Mouse (Mus musculus): ENCODE measurements around the gene Mns1.

The Mns1 gene

GRCm38 (mm10) chr9:72492194-72492565, 54.4 kb downstream of the Mns1 start, which contains the start of gene Tex9:
Gene Tex9, minus strand, starts transcription at chr9:72492212.
- H3K4me3 ChIP-seq (replicated peaks; ENCODE audit: low read length) = peak within 1 kb of the TSS; percentile 93
- peaks cover 36% of the 10 kb centered on the region for H3K4me1 ChIP-seq (replicated peaks; ENCODE audit: low read depth, low read length)
- TF ChIP-seq CTCF (conservative IDR thresholded peaks at IDR 0.05; ENCODE audit: low read length) = no peak
- no peak for TF ChIP-seq POU5F1 (IDR thresholded peaks at IDR 0.05; ENCODE audit: borderline replicate concordance, low read length)
- TF ChIP-seq NANOG (IDR thresholded peaks at IDR 0.05; ENCODE audit: borderline replicate concordance, low read length) = no peak
- H3K9me3 ChIP-seq (ENCODE audit: low read length) = no peaks in the 10 kb centered on the region
- peaks cover 16% of the 10 kb centered on the region; the same call in 1 of the 2 replicates for H3K36me3 ChIP-seq (ENCODE audit: insufficient read depth, low read length)
- no peaks in the 10 kb centered on the region for H3K27me3 ChIP-seq (ENCODE audit: insufficient read depth, low read length)

DNA sequence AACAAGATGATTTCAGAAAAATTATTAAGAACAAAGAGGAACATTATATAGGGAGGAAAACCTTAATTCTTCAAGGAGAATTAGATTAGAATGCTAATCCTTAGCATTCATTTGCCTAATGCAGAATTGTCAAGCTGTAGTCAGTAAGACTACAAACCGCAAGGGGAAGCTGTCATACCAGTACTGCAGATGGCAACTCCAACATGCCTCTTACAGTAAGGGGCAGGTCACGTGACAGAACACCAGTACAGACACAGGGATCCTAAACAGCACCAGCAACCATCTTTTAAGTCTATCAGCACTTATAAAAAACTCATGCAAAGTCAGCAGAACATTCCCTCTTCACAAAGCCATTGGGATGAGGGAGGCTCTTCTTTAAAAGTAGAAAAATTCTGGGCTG, 55.7 kb downstream of the Mns1 start:
- TF ChIP-seq CTCF (conservative IDR thresholded peaks at IDR 0.05; ENCODE audit: low read length) (no peak), POU5F1 (IDR thresholded peaks at IDR 0.05; ENCODE audit: borderline replicate concordance, low read length) (no peak), NANOG (IDR thresholded peaks at IDR 0.05; ENCODE audit: borderline replicate concordance, low read length) (no peak)
- Histone ChIP-seq H3K4me3 (replicated peaks; ENCODE audit: low read length) (no peak overlapping the region), H3K9me3 (ENCODE audit: low read length) (no peaks in the 10 kb centered on the region), H3K4me1 (replicated peaks; ENCODE audit: low read depth, low read length) (peaks cover 36% of the 10 kb centered on the region), H3K36me3 (ENCODE audit: insufficient read depth, low read length) (peaks cover 8% of the 10 kb centered on the region; the same call in 1 of the 2 replicates), H3K27me3 (ENCODE audit: insufficient read depth, low read length) (peaks cover 3% of the 10 kb centered on the region; the same call in 1 of the 2 replicates)

- Histone ChIP-seq H3K36me3 (ENCODE audit: insufficient read depth, low read length) (peaks cover 3% of the 10 kb centered on the region; the same call in 1 of the 2 replicates), H3K27me3 (ENCODE audit: insufficient read depth, low read length) (peaks cover 5% of the 10 kb centered on the region), H3K9me3 (ENCODE audit: low read length) (no peaks in the 10 kb centered on the region), H3K4me3 (replicated peaks; ENCODE audit: low read length) (no peak overlapping the region), H3K4me1 (replicated peaks; ENCODE audit: low read depth, low read length) (peaks cover 35% of the 10 kb centered on the region)
- no peak for TF ChIP-seq CTCF (conservative IDR thresholded peaks at IDR 0.05; ENCODE audit: low read length)
- TF ChIP-seq NANOG (IDR thresholded peaks at IDR 0.05; ENCODE audit: borderline replicate concordance, low read length) = no peak
- TF ChIP-seq POU5F1 (IDR thresholded peaks at IDR 0.05; ENCODE audit: borderline replicate concordance, low read length) = no peak
These were observed 56.3 kb downstream of the Mns1 start for GRCm38 (mm10) chr9:72493984-72494685.

DNA sequence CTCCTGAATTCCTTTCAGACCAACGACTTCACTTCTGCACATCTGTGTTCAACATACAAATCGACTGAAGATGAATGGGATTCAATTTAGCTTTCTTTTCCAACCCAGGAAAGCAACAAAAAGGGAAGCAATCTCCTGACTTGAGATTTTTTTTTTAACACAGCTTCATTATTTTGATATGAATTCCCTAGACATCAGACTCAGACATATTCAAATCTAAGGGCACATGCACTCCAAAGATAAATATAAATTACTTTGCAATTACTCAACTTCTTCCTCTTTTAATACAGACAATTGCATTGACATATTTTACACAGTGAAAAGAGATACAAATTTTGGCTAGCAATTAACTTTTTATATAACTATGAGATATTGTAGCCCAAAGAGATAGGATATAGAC, 58.9 kb downstream of the Mns1 start:
- Histone ChIP-seq H3K4me1 (replicated peaks; ENCODE audit: low read depth, low read length) (peaks cover 23% of the 10 kb centered on the region), H3K9me3 (ENCODE audit: low read length) (no peaks in the 10 kb centered on the region), H3K27me3 (ENCODE audit: insufficient read depth, low read length) (peaks cover 13% of the 10 kb centered on the region), H3K4me3 (replicated peaks; ENCODE audit: low read length) (no peak overlapping the region), H3K36me3 (ENCODE audit: insufficient read depth, low read length) (no peaks in the 10 kb centered on the region)
- TF ChIP-seq CTCF (conservative IDR thresholded peaks at IDR 0.05; ENCODE audit: low read length) = no peak
- no peak for TF ChIP-seq POU5F1 (IDR thresholded peaks at IDR 0.05; ENCODE audit: borderline replicate concordance, low read length)
- TF ChIP-seq NANOG (IDR thresholded peaks at IDR 0.05; ENCODE audit: borderline replicate concordance, low read length) = no peak

DNA sequence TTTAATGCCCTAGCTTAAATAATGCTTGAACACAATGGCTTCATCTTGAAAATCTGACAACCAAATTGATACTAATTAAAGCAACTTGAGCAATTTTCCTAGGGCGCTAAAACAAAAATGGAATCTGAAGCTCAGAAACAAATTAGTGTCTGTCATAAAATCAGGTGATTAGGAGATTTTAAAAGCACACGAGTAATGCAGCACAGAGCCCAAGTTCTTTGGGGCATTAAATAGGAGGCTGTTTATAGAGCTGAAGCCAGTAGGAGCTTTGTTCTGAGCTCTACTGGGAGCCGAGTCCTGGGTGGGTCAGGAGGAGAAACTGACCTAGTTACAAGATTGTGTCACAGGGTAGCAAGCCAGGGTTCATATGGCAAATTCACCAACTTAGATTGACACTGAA, 59.4 kb downstream of the Mns1 start:
- no peak overlapping the region for H3K4me3 ChIP-seq (replicated peaks; ENCODE audit: low read length)
- peaks cover 20% of the 10 kb centered on the region for H3K4me1 ChIP-seq (replicated peaks; ENCODE audit: low read depth, low read length)
- peaks cover 13% of the 10 kb centered on the region for H3K27me3 ChIP-seq (ENCODE audit: insufficient read depth, low read length)
- TF ChIP-seq CTCF (conservative IDR thresholded peaks at IDR 0.05; ENCODE audit: low read length) (no peak), NANOG (IDR thresholded peaks at IDR 0.05; ENCODE audit: borderline replicate concordance, low read length) (no peak), POU5F1 (IDR thresholded peaks at IDR 0.05; ENCODE audit: borderline replicate concordance, low read length) (no peak)
- H3K36me3 ChIP-seq (ENCODE audit: insufficient read depth, low read length) = no peaks in the 10 kb centered on the region
- no peaks in the 10 kb centered on the region for H3K9me3 ChIP-seq (ENCODE audit: low read length)

All from E14TG2a.4 (cell line).